Mouse (Mus musculus) T-helper 2 cell (primary cell): ENCODE measurements around the gene Upk1b.
"Not testable (repeated sequence)": the region's sequence is repeated elsewhere in the genome, so short reads cannot be mapped to it uniquely, and the experiment has no call there.

ENCODE experiments used
- in situ Hi-C: fragments of 300-600 bp; cut with MboI, MseI; formaldehyde crosslinking; loops from one replicate; pipeline ENCODE4 v1.15.1; 2025; ENCODE audit warnings: high pct_unique_total_duplicates

Gene Upk1b

GRCm38 (mm10) chr16:38800091-38800490, at the start of gene Upk1b:
Gene Upk1b, minus strand, starts transcription at chr16:38800328.
- in situ Hi-C loops: no loop called here

GRCm38 (mm10) chr16:38828649-38829048, 28.5 kb upstream of the Upk1b start, which contains the start of gene 4930435E12Rik:
Gene 4930435E12Rik, minus strand, starts transcription at chr16:38828749.
- in situ Hi-C loops: no loop called here

- in situ Hi-C loops: loop anchor here (10.0 kb wide), 1 partner anchor 188 kb away; no protein-coding TSS in a partner anchor
These were observed 12.4 kb upstream of the Upk1b start for GRCm38 (mm10) chr16:38812521-38812920.

- in situ Hi-C loops: loop anchor here (10.0 kb wide), 1 partner anchor 185 kb away; no protein-coding TSS in a partner anchor
These were observed 10.1 kb upstream of the Upk1b start for GRCm38 (mm10) chr16:38810196-38810595.

GRCm38 (mm10) chr16:38807796-38808195, 7.7 kb upstream of the Upk1b start:
- in situ Hi-C loops: not testable (repeated sequence)

- in situ Hi-C loops: no loop called here
These were observed 1.1 kb downstream of the Upk1b start for GRCm38 (mm10) chr16:38798957-38799450.

- in situ Hi-C loops: no loop called here
These were observed 7.0 kb downstream of the Upk1b start for GRCm38 (mm10) chr16:38793120-38793519.

GRCm38 (mm10) chr16:38789966-38790365, 10.2 kb downstream of the Upk1b start:
- in situ Hi-C loops: no loop called here

GRCm38 (mm10) chr16:38789016-38789415, 11.1 kb downstream of the Upk1b start:
- in situ Hi-C loops: no loop called here

- in situ Hi-C loops: no loop called here
These were observed 14.8 kb downstream of the Upk1b start for GRCm38 (mm10) chr16:38785301-38785700.

GRCm38 (mm10) chr16:38782524-38783067, 17.5 kb downstream of the Upk1b start:
- in situ Hi-C loops: no loop called here

- in situ Hi-C loops: no loop called here
These were observed 18.2 kb downstream of the Upk1b start for GRCm38 (mm10) chr16:38781946-38782345.

GRCm38 (mm10) chr16:38780960-38781572, 19.1 kb downstream of the Upk1b start:
- in situ Hi-C loops: no loop called here

- in situ Hi-C loops: no loop called here
These were observed 23.8 kb downstream of the Upk1b start for GRCm38 (mm10) chr16:38776342-38776741.

GRCm38 (mm10) chr16:38774964-38775746, 25.0 kb downstream of the Upk1b start:
- in situ Hi-C loops: no loop called here

- in situ Hi-C loops: no loop called here
These were observed 27.1 kb downstream of the Upk1b start for GRCm38 (mm10) chr16:38772906-38773496.

- in situ Hi-C loops: no loop called here
These were observed 29.0 kb downstream of the Upk1b start for GRCm38 (mm10) chr16:38771145-38771544.

- in situ Hi-C loops: no loop called here
These were observed 30.6 kb downstream of the Upk1b start for GRCm38 (mm10) chr16:38769529-38769928.

GRCm38 (mm10) chr16:38768386-38768785, 31.7 kb downstream of the Upk1b start:
- in situ Hi-C loops: no loop called here

GRCm38 (mm10) chr16:38767761-38768160, 32.4 kb downstream of the Upk1b start:
- in situ Hi-C loops: no loop called here

GRCm38 (mm10) chr16:38766671-38767070, 33.5 kb downstream of the Upk1b start:
- in situ Hi-C loops: no loop called here

GRCm38 (mm10) chr16:38763508-38763907, 36.6 kb downstream of the Upk1b start:
- in situ Hi-C loops: no loop called here
